Comparison of ENCODE assay signal across 31 mouse cellular contexts in genomic region chr13:29938776-29939175, GRCm38 (mm10). TPM values are rescaled to one million over a fixed set of nuclear protein-coding genes. Genes with fewer than 3 reads are reported as not detected.
DNase-seq lines count a peak whose midpoint lies in the region; ATAC-seq lines count a peak whose summit lies in the region.
"Had no signal": no experiment of that assay in that cellular context is flagged by ENCODE, and none has a peak within 500 bp of the region (broad histone marks: within the 10 kb centered on the region; RNA-seq: fewer than 3 reads in every experiment).

No protein-coding gene starts in this region.

- no peak overlapping the region for H3K27ac ChIP-seq in midbrain, embryonic 16.5 days (ENCODE audit: low read length)
- no peak overlapping the region for H3K27ac ChIP-seq in midbrain, embryonic 11.5 days (ENCODE audit: low read depth, low read length)
- H3K27ac ChIP-seq: embryonic facial prominence, embryonic 12.5 days; hindbrain, embryonic 14.5 days; layer of hippocampus, adult 2 months; left cerebral cortex, adult 2 months; limb, embryonic 12.5 days; midbrain, embryonic 13.5 days; neural tube, embryonic 12.5 days had no signal

- H3K4me1 ChIP-seq in midbrain, embryonic 16.5 days (ENCODE audit: control insufficient read depth, insufficient read depth, low read length): no peaks in the 10 kb centered on the region; the same call in 1 of the 2 replicates
- no peaks in the 10 kb centered on the region for H3K4me1 ChIP-seq in midbrain, embryonic 11.5 days (ENCODE audit: control insufficient read depth, insufficient read depth, low read length)
- H3K4me1 ChIP-seq: heart, embryonic 12.5 days; midbrain, embryonic 13.5 days; neural tube, embryonic 12.5 days had no signal

- no peak overlapping the region for H3K4me3 ChIP-seq in midbrain, embryonic 16.5 days (ENCODE audit: low read depth, low read length)
- H3K4me3 ChIP-seq in midbrain, embryonic 11.5 days (ENCODE audit: low read depth, low read length): no peak overlapping the region
- H3K4me3 ChIP-seq: embryonic facial prominence, embryonic 12.5 days; heart, embryonic 12.5 days; layer of hippocampus, adult 2 months; left cerebral cortex, adult 2 months; limb, embryonic 12.5 days; midbrain, embryonic 13.5 days; myocyte; neural tube, embryonic 12.5 days had no signal

- H3K9me3 ChIP-seq in midbrain, embryonic 16.5 days (replicated peaks; ENCODE audit: control insufficient read depth, low read length, poor library complexity, severe bottlenecking): peaks cover 3% of the 10 kb centered on the region; the same call in 1 of the 2 replicates
- no peaks in the 10 kb centered on the region; the same call in 1 of the 2 replicates for H3K9me3 ChIP-seq in midbrain, embryonic 11.5 days (ENCODE audit: control insufficient read depth, low read length)
- H3K9me3 ChIP-seq: embryonic facial prominence, embryonic 12.5 days; midbrain, embryonic 13.5 days; neural tube, embryonic 12.5 days had no signal

- H3K4me2 ChIP-seq in midbrain, embryonic 16.5 days (ENCODE audit: low read length): no peak overlapping the region
- no peak overlapping the region for H3K4me2 ChIP-seq in midbrain, embryonic 11.5 days
- H3K4me2 ChIP-seq: embryonic facial prominence, embryonic 12.5 days; heart, embryonic 12.5 days; hindbrain, embryonic 14.5 days; limb, embryonic 12.5 days; liver, embryonic 11.5 days; midbrain, embryonic 13.5 days; neural tube, embryonic 12.5 days had no signal

- H3K27me3 ChIP-seq in midbrain, embryonic 16.5 days (ENCODE audit: control insufficient read depth, insufficient read depth, low read depth, low read length): no peaks in the 10 kb centered on the region
- no peaks in the 10 kb centered on the region for H3K27me3 ChIP-seq in midbrain, embryonic 11.5 days (ENCODE audit: control insufficient read depth, insufficient read depth, low read length)
- H3K27me3 ChIP-seq: CH12.LX; embryonic facial prominence, embryonic 12.5 days; heart, embryonic 12.5 days; limb, embryonic 12.5 days; midbrain, embryonic 13.5 days; neural tube, embryonic 12.5 days had no signal

- DNase-seq in adrenal gland, postnatal 14 days: peak; percentile 16
- DNase-seq in adrenal gland, adult 8-10 months: no peak
- DNase-seq in kidney, postnatal 10 days: peak; percentile 59
- DNase-seq in kidney, adult 9 months: no peak
- DNase-seq in midbrain, embryonic 11.5 days (ENCODE audit: low spot score, missing footprints): no peak
- peak; percentile 16 for DNase-seq in CD4-positive helper T cell, adult 2 months (ENCODE audit: low read depth, low spot score)
- no peak for DNase-seq in liver
- DNase-seq: adrenal gland, adult 2 months; cerebellum, adult 11-12 months; cerebellum, adult 9-11 months; embryo, embryonic 11 days; gastrocnemius, postnatal 36 days; heart, adult 18-20 months; lung, postnatal 36 days; right cerebral cortex, adult 18-20 months; spleen, adult 18-20 months had no signal

- H3K9ac ChIP-seq in midbrain, embryonic 16.5 days (ENCODE audit: low read depth, low read length): no peak overlapping the region
- no peak overlapping the region for H3K9ac ChIP-seq in midbrain, embryonic 11.5 days (ENCODE audit: low read length)
- H3K9ac ChIP-seq: embryonic facial prominence, embryonic 12.5 days; heart, embryonic 12.5 days; hindbrain, embryonic 14.5 days; limb, embryonic 12.5 days; midbrain, embryonic 13.5 days; neural tube, embryonic 12.5 days had no signal

- H3K36me3 ChIP-seq in midbrain, embryonic 16.5 days (ENCODE audit: control insufficient read depth, insufficient read depth, low read length): no peaks in the 10 kb centered on the region
- H3K36me3 ChIP-seq in midbrain, embryonic 11.5 days (ENCODE audit: control insufficient read depth, insufficient read depth, low read length): no peaks in the 10 kb centered on the region; the same call in none of the 2 replicates

- peak; percentile 43; the same call in 1 of the 2 replicates for ATAC-seq in midbrain, embryonic 16.5 days
- no peak for ATAC-seq in midbrain, embryonic 11.5 days (ENCODE audit: low FRiP score)
- ATAC-seq: activated CD4-positive, CD25-positive, alpha-beta regulatory T cell, adult 4 months; forebrain, embryonic 14.5 days; inflammation-experienced regulatory T-cells, adult 6 months; midbrain, embryonic 13.5 days had no signal

- WGBS in midbrain, embryonic 16.5 days: 80% methylated on average over 6 of the region's 6 CpGs
- 91% methylated on average over 6 of the region's 6 CpGs for WGBS in midbrain, embryonic 11.5 days

RNA-seq across cellular contexts. Expression of gene E2f3, which starts 47.1 kb away (rescaled TPM):
- total RNA-seq in adrenal gland, postnatal 14 days (2021): 11.5 and 12.3 TPM in 2 replicates
- total RNA-seq in adrenal gland, adult 8-10 months (2022): 10 to 100 TPM in 3 of 4 experiments, 1 to 10 TPM in 1; 9.4 to 10.8 (median 10.4) TPM
- polyA plus RNA-seq in midbrain, embryonic 16.5 days (2015; fragmentation: Nextera tagmentation; extraction: Ambion mirVana): 4.0 and 4.4 TPM in 2 replicates
- polyA plus RNA-seq in midbrain, embryonic 11.5 days (2014; fragmentation: Nextera tagmentation; extraction: Ambion mirVana): 16.5 and 17.7 TPM in 2 replicates

Comparison
In these comparisons a context has a peak if more than half of its experiments do, and no peak if none do; other contexts are left out.
1. DNase-seq: peak in adrenal gland, postnatal 14 days (single experiment), kidney, postnatal 10 days (single experiment) and CD4-positive helper T cell, adult 2 months (single experiment); none in adrenal gland, adult 8-10 months (single experiment), kidney, adult 9 months (single experiment), midbrain, embryonic 11.5 days (single experiment) and liver (single experiment).